Mouse (Mus musculus): ENCODE measurements around the gene Trim21. TPM values are rescaled to one million over a fixed set of nuclear protein-coding genes. Genes with fewer than 3 reads are reported as not detected.

Trim21 gene
- polyA plus RNA-seq, 1 experiment from 2014 or later: not detected

Other genes starting within 250 kb of the Trim21 start
- 38.0 and 65.1 TPM in 2 replicates for gene Rrm1, start 123.8 kb downstream of the Trim21 start, polyA plus RNA-seq (2015; fragmentation: Nextera tagmentation; extraction: Ambion mirVana)
- 0.36 and 0.56 TPM in 2 replicates for gene Olfr543, start 83.8 kb downstream of the Trim21 start, polyA plus RNA-seq (2015; fragmentation: Nextera tagmentation; extraction: Ambion mirVana)
- 0.14 and 0.18 TPM in 2 replicates for gene Olfr544, start 77.2 kb downstream of the Trim21 start, polyA plus RNA-seq (2015; fragmentation: Nextera tagmentation; extraction: Ambion mirVana)
- 0.33 and 0.41 TPM in 2 replicates for gene Olfr545, start 65.9 kb downstream of the Trim21 start, polyA plus RNA-seq (2015; fragmentation: Nextera tagmentation; extraction: Ambion mirVana)
- not detected in 2 replicates for gene Olfr547, start 30.7 kb downstream of the Trim21 start, polyA plus RNA-seq (2015; fragmentation: Nextera tagmentation; extraction: Ambion mirVana)
- not detected in 2 replicates for gene Olfr548-ps1, start 24.6 kb downstream of the Trim21 start, polyA plus RNA-seq (2015; fragmentation: Nextera tagmentation; extraction: Ambion mirVana)
- gene Olfr549, start 15.6 kb downstream of the Trim21 start, polyA plus RNA-seq (2015; fragmentation: Nextera tagmentation; extraction: Ambion mirVana): not detected in 2 replicates
- gene Olfr550, start 6.0 kb upstream of the Trim21 start, polyA plus RNA-seq (2015; fragmentation: Nextera tagmentation; extraction: Ambion mirVana): not detected in 2 replicates
- gene Olfr551, start 26.4 kb upstream of the Trim21 start, polyA plus RNA-seq (2015; fragmentation: Nextera tagmentation; extraction: Ambion mirVana): not detected in 2 replicates
- not detected in 2 replicates for gene Olfr552, start 32.3 kb upstream of the Trim21 start, polyA plus RNA-seq (2015; fragmentation: Nextera tagmentation; extraction: Ambion mirVana)
- gene Olfr553, start 52.7 kb upstream of the Trim21 start, polyA plus RNA-seq (2015; fragmentation: Nextera tagmentation; extraction: Ambion mirVana): not detected in 2 replicates
- not detected in 2 replicates for gene Olfr554, start 72.9 kb upstream of the Trim21 start, polyA plus RNA-seq (2015; fragmentation: Nextera tagmentation; extraction: Ambion mirVana)
- not detected in 2 replicates for gene Olfr555, start 93.3 kb upstream of the Trim21 start, polyA plus RNA-seq (2015; fragmentation: Nextera tagmentation; extraction: Ambion mirVana)
- not detected in 2 replicates for gene Olfr556, start 99.4 kb upstream of the Trim21 start, polyA plus RNA-seq (2015; fragmentation: Nextera tagmentation; extraction: Ambion mirVana)
- gene Trim68, start 121.8 kb upstream of the Trim21 start, polyA plus RNA-seq (2015; fragmentation: Nextera tagmentation; extraction: Ambion mirVana): 7.0 and 10.4 TPM in 2 replicates
- not detected in 2 replicates for gene Olfr557, start 130.4 kb upstream of the Trim21 start, polyA plus RNA-seq (2015; fragmentation: Nextera tagmentation; extraction: Ambion mirVana)
- 0.22 and 0.54 TPM in 2 replicates for gene Olfr558, start 136.7 kb upstream of the Trim21 start, polyA plus RNA-seq (2015; fragmentation: Nextera tagmentation; extraction: Ambion mirVana)
- gene Olfr33, start 153.6 kb upstream of the Trim21 start, polyA plus RNA-seq (2015; fragmentation: Nextera tagmentation; extraction: Ambion mirVana): not detected in 2 replicates
- gene Olfr559, start 162.0 kb upstream of the Trim21 start, polyA plus RNA-seq (2015; fragmentation: Nextera tagmentation; extraction: Ambion mirVana): not detected in 2 replicates
- gene Olfr560, start 193.9 kb upstream of the Trim21 start, polyA plus RNA-seq (2015; fragmentation: Nextera tagmentation; extraction: Ambion mirVana): not detected in 2 replicates
- 0.06 TPM in 1 of 2 replicates, not detected in the other for gene Olfr78, start 194.0 kb upstream of the Trim21 start, polyA plus RNA-seq (2015; fragmentation: Nextera tagmentation; extraction: Ambion mirVana)
- gene Olfr561, start 205.7 kb upstream of the Trim21 start, polyA plus RNA-seq (2015; fragmentation: Nextera tagmentation; extraction: Ambion mirVana): not detected in 2 replicates
- gene Olfr564, start 238.0 kb upstream of the Trim21 start, polyA plus RNA-seq (2015; fragmentation: Nextera tagmentation; extraction: Ambion mirVana): not detected in 2 replicates

Measured in neural tube, embryonic 15.5 days (tissue).